Mouse (Mus musculus): ENCODE results near the gene Hbb-bs. TPM values are rescaled to one million over a fixed set of nuclear protein-coding genes. Genes with fewer than 3 reads are reported as not detected.

Gene Hbb-bs
- polyA plus RNA-seq, 1 experiment, result not detected

DNA sequence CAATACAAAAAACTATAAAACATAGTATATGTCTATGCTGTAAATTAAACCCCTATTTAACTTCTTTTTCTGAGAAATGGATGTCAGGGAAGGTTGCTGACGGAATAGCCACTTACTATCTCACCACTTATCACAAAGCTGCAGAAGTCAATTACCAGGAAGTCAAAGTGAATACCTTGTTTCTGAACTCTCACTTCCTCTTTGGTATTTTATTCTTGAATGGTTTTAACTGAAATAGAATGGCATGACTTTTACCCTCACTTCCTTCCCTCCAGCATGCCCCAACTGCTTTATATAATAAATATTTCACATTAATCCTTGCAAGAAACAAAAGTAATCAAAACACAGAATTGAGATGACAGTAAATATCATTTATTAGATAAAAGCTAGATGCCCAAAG, 15.7 kb downstream of the Hbb-bs start:
- no peak for TF ChIP-seq REST (IDR thresholded peaks at IDR 0.05; ENCODE audit: insufficient read depth, insufficient read length)
- TF ChIP-seq POLR2A (IDR thresholded peaks at IDR 0.05; ENCODE audit: insufficient read length, low read depth), result no peak
- TF ChIP-seq USF1 (IDR thresholded peaks at IDR 0.05; ENCODE audit: low read depth), result no peak
- TF ChIP-seq MAX (IDR thresholded peaks at IDR 0.05; ENCODE audit: low read depth), result no peak
- no peak for TF ChIP-seq TCF12 (IDR thresholded peaks at IDR 0.05; ENCODE audit: insufficient read depth, poor library complexity, severe bottlenecking)
- no peak for TF ChIP-seq CEBPB (IDR thresholded peaks at IDR 0.05; ENCODE audit: insufficient read depth, poor library complexity, severe bottlenecking)
- TF ChIP-seq TCF3 (IDR thresholded peaks at IDR 0.05; ENCODE audit: insufficient read length, low read depth), result no peak
- H3K4me2 ChIP-seq (ENCODE audit: low read depth), result no peak overlapping the region
- no peak overlapping the region for H3K4me3 ChIP-seq
- H3K27me3 ChIP-seq (ENCODE audit: control insufficient read depth, insufficient read depth, insufficient read length), result no peaks in the 10 kb centered on the region
- no peaks in the 10 kb centered on the region for H3K36me3 ChIP-seq (ENCODE audit: control insufficient read depth, insufficient read depth)
- H3K79me2 ChIP-seq (ENCODE audit: control insufficient read depth, insufficient read depth), result no peaks in the 10 kb centered on the region
- no peak overlapping the region for H3ac ChIP-seq (ENCODE audit: control insufficient read depth, insufficient read length)

GRCm38 (mm10) chr7:103811223-103811845, 16.6 kb downstream of the Hbb-bs start:
- no peaks in the 10 kb centered on the region for H3K79me2 ChIP-seq (ENCODE audit: control insufficient read depth, insufficient read depth)
- TF ChIP-seq E2F4 (IDR thresholded peaks at IDR 0.05; ENCODE audit: insufficient read depth) (no peak), CEBPB (IDR thresholded peaks at IDR 0.05; ENCODE audit: insufficient read depth, poor library complexity, severe bottlenecking) (no peak), USF1 (IDR thresholded peaks at IDR 0.05; ENCODE audit: low read depth) (no peak), MYOD1 (IDR thresholded peaks at IDR 0.05; ENCODE audit: control insufficient read depth in 1 of 3, insufficient read length in 2 of 3, low read depth in 2 of 3) (no peak), POLR2A (IDR thresholded peaks at IDR 0.05; ENCODE audit: insufficient read length, low read depth) (no peak), TCF12 (IDR thresholded peaks at IDR 0.05; ENCODE audit: insufficient read depth, poor library complexity, severe bottlenecking) (no peak), POLR2AphosphoS2 (IDR thresholded peaks at IDR 0.05; ENCODE audit: insufficient read length, low read depth) (no peak), MAX (IDR thresholded peaks at IDR 0.05; ENCODE audit: low read depth) (no peak), MYOG (IDR thresholded peaks at IDR 0.05; ENCODE audit: control insufficient read depth in 1 of 3, insufficient read depth in 1 of 3, insufficient read length in 2 of 3, low read depth in 2 of 3) (no peak)
- H3K4me2 ChIP-seq (ENCODE audit: low read depth), result no peak overlapping the region
- no peak overlapping the region for H3ac ChIP-seq (ENCODE audit: control insufficient read depth, insufficient read length)
- no peaks in the 10 kb centered on the region for H3K36me3 ChIP-seq (ENCODE audit: control insufficient read depth, insufficient read depth)
- H3K4me3 ChIP-seq, result no peak overlapping the region
- no peaks in the 10 kb centered on the region for H3K27me3 ChIP-seq (ENCODE audit: control insufficient read depth, insufficient read depth, insufficient read length)

- Histone ChIP-seq H3K36me3 (ENCODE audit: control insufficient read depth, insufficient read depth) (no peaks in the 10 kb centered on the region), H3K27me3 (ENCODE audit: control insufficient read depth, insufficient read depth, insufficient read length) (no peaks in the 10 kb centered on the region), H3K4me2 (ENCODE audit: low read depth) (no peak overlapping the region), H3K4me3 (no peak overlapping the region), H3K79me2 (ENCODE audit: control insufficient read depth, insufficient read depth) (no peaks in the 10 kb centered on the region), H3ac (ENCODE audit: control insufficient read depth, insufficient read length) (no peak overlapping the region)
- no peak for TF ChIP-seq E2F4 (IDR thresholded peaks at IDR 0.05; ENCODE audit: insufficient read depth)
- no peak for TF ChIP-seq MAX (IDR thresholded peaks at IDR 0.05; ENCODE audit: low read depth)
- no peak for TF ChIP-seq TCF3 (IDR thresholded peaks at IDR 0.05; ENCODE audit: insufficient read length, low read depth)
- no peak for TF ChIP-seq MYOD1 (IDR thresholded peaks at IDR 0.05; ENCODE audit: control insufficient read depth in 1 of 3, insufficient read length in 2 of 3, low read depth in 2 of 3)
- no peak for TF ChIP-seq CEBPB (IDR thresholded peaks at IDR 0.05; ENCODE audit: insufficient read depth, poor library complexity, severe bottlenecking)
- no peak for TF ChIP-seq POLR2AphosphoS2 (IDR thresholded peaks at IDR 0.05; ENCODE audit: insufficient read length, low read depth)
- TF ChIP-seq MYOG (IDR thresholded peaks at IDR 0.05; ENCODE audit: control insufficient read depth in 1 of 3, insufficient read depth in 1 of 3, insufficient read length in 2 of 3, low read depth in 2 of 3), result no peak
- TF ChIP-seq SRF (IDR thresholded peaks at IDR 0.05; ENCODE audit: control insufficient read depth, insufficient read length, low read depth), result no peak
- TF ChIP-seq USF1 (IDR thresholded peaks at IDR 0.05; ENCODE audit: low read depth), result no peak
- no peak for TF ChIP-seq POLR2A (IDR thresholded peaks at IDR 0.05; ENCODE audit: insufficient read length, low read depth)
Measured at GRCm38 (mm10) chr7:103810746-103811145, 17.1 kb downstream of the Hbb-bs start.

DNA sequence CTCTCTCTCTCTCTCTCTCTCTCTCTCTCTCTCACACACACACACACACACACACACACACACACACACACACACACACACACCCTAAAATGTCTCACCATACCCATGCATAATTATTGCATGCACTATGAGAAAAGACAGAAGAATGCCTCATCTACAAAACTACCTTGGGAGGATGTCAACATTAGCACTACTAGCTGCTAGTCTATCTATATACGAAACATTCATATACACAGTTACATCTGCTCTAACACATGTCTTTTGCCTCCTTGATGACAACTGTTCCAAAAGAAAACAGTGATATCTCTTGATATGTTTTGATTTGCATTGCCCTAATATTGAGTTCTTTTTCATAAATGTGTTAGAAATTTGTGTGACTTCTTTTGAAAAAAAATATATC, 17.6 kb downstream of the Hbb-bs start:
- no peak overlapping the region for H3K4me2 ChIP-seq (ENCODE audit: low read depth)
- no peaks in the 10 kb centered on the region for H3K27me3 ChIP-seq (ENCODE audit: control insufficient read depth, insufficient read depth, insufficient read length)
- TF ChIP-seq E2F4 (IDR thresholded peaks at IDR 0.05; ENCODE audit: insufficient read depth) (no peak), MYOD1 (IDR thresholded peaks at IDR 0.05; ENCODE audit: control insufficient read depth in 1 of 3, insufficient read length in 2 of 3, low read depth in 2 of 3) (no peak)
- H3K79me2 ChIP-seq (ENCODE audit: control insufficient read depth, insufficient read depth), result no peaks in the 10 kb centered on the region
- H3K4me3 ChIP-seq, result no peak overlapping the region
- H3K36me3 ChIP-seq (ENCODE audit: control insufficient read depth, insufficient read depth), result no peaks in the 10 kb centered on the region
- no peak overlapping the region for H3ac ChIP-seq (ENCODE audit: control insufficient read depth, insufficient read length)

DNA sequence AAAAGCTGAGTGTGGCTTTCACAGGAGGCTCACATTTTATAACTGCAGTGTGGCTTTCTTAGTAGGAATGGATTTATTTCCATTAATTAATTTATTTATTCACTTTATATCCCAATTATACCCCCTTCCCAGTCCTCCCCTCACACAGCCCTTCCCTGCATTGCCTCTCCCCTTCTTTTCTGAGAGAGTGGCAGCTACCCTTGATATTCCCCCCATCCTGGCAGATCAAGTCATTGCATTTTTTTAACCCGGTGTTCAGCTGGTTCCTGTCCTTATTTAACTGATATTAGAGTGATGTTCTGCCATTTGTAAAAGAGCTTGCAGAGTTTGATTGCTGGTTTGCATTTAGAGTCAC, 18.1 kb downstream of the Hbb-bs start:
- TF ChIP-seq USF1 (IDR thresholded peaks at IDR 0.05; ENCODE audit: low read depth) (no peak), CEBPB (IDR thresholded peaks at IDR 0.05; ENCODE audit: insufficient read depth, poor library complexity, severe bottlenecking) (no peak), TCF12 (IDR thresholded peaks at IDR 0.05; ENCODE audit: insufficient read depth, poor library complexity, severe bottlenecking) (no peak), MYOG (IDR thresholded peaks at IDR 0.05; ENCODE audit: control insufficient read depth in 1 of 3, insufficient read depth in 1 of 3, insufficient read length in 2 of 3, low read depth in 2 of 3) (no peak), E2F4 (IDR thresholded peaks at IDR 0.05; ENCODE audit: insufficient read depth) (no peak), REST (IDR thresholded peaks at IDR 0.05; ENCODE audit: insufficient read depth, insufficient read length) (no peak), POLR2A (IDR thresholded peaks at IDR 0.05; ENCODE audit: insufficient read length, low read depth) (no peak), POLR2AphosphoS2 (IDR thresholded peaks at IDR 0.05; ENCODE audit: insufficient read length, low read depth) (no peak), TCF3 (IDR thresholded peaks at IDR 0.05; ENCODE audit: insufficient read length, low read depth) (no peak), MYOD1 (IDR thresholded peaks at IDR 0.05; ENCODE audit: control insufficient read depth in 1 of 3, insufficient read length in 2 of 3, low read depth in 2 of 3) (no peak), MAX (IDR thresholded peaks at IDR 0.05; ENCODE audit: low read depth) (no peak), SRF (IDR thresholded peaks at IDR 0.05; ENCODE audit: control insufficient read depth, insufficient read length, low read depth) (no peak)
- Histone ChIP-seq H3K4me2 (ENCODE audit: low read depth) (no peak overlapping the region), H3K4me3 (no peak overlapping the region), H3K79me2 (ENCODE audit: control insufficient read depth, insufficient read depth) (no peaks in the 10 kb centered on the region), H3K27me3 (ENCODE audit: control insufficient read depth, insufficient read depth, insufficient read length) (no peaks in the 10 kb centered on the region), H3K36me3 (ENCODE audit: control insufficient read depth, insufficient read depth) (no peaks in the 10 kb centered on the region), H3ac (ENCODE audit: control insufficient read depth, insufficient read length) (no peak overlapping the region)
